Mouse (Mus musculus) kidney, postnatal 10 days (tissue): ENCODE measurements around the gene Tmem132d.
A peak's percentile ranks its signal among the peaks of the same experiment; 100 is the strongest.
"Not testable (repeated sequence)": the region's sequence is repeated elsewhere in the genome, so short reads cannot be mapped to it uniquely, and the experiment has no call there.

Experiments
- DNase-seq: peaks from one replicate; pipeline ENCODE4 v3.0.0; 2021; ENCODE audit warnings: mixed read lengths

Tmem132d gene

GRCm38 (mm10) chr5:128072616-128073015 is 360.3 kb downstream of the Tmem132d start:
- peak; percentile 12 for DNase-seq

GRCm38 (mm10) chr5:128041781-128042180 is 391.1 kb downstream of the Tmem132d start:
- no peak for DNase-seq

GRCm38 (mm10) chr5:128040036-128040435 is 392.8 kb downstream of the Tmem132d start:
- no peak for DNase-seq

GRCm38 (mm10) chr5:128027076-128027475 is 405.8 kb downstream of the Tmem132d start:
- DNase-seq: no peak

- DNase-seq: no peak
Measured at GRCm38 (mm10) chr5:128004666-128005065, 428.2 kb downstream of the Tmem132d start.

- DNase-seq: no peak
Measured at GRCm38 (mm10) chr5:127996526-127997245, 436.2 kb downstream of the Tmem132d start.

- DNase-seq: no peak
Measured at GRCm38 (mm10) chr5:127993460-127993859, 439.4 kb downstream of the Tmem132d start.

GRCm38 (mm10) chr5:127990826-127991225 is 442.1 kb downstream of the Tmem132d start:
- no peak for DNase-seq

GRCm38 (mm10) chr5:127980003-127980358 is 452.9 kb downstream of the Tmem132d start:
- DNase-seq: not testable (repeated sequence)

- no peak for DNase-seq
Measured at GRCm38 (mm10) chr5:127979329-127980002, 453.4 kb downstream of the Tmem132d start.

- peak; percentile 19 for DNase-seq
Measured at GRCm38 (mm10) chr5:127976661-127977060, 456.2 kb downstream of the Tmem132d start.

- no peak for DNase-seq
Measured at GRCm38 (mm10) chr5:127965700-127966099, 467.2 kb downstream of the Tmem132d start.

GRCm38 (mm10) chr5:127962656-127963055 is 470.2 kb downstream of the Tmem132d start:
- no peak for DNase-seq

- no peak for DNase-seq
Measured at GRCm38 (mm10) chr5:127956511-127957097, 476.3 kb downstream of the Tmem132d start.

- no peak for DNase-seq
Measured at GRCm38 (mm10) chr5:127954231-127954790, 478.6 kb downstream of the Tmem132d start.

GRCm38 (mm10) chr5:127952800-127953199 is 480.1 kb downstream of the Tmem132d start:
- DNase-seq: peak; percentile 6

GRCm38 (mm10) chr5:127950574-127950973 is 482.3 kb downstream of the Tmem132d start:
- peak; percentile 18 for DNase-seq

GRCm38 (mm10) chr5:127947275-127947674 is 485.6 kb downstream of the Tmem132d start:
- DNase-seq: peak; percentile 39

GRCm38 (mm10) chr5:127942171-127942570 is 490.7 kb downstream of the Tmem132d start:
- DNase-seq: not testable (repeated sequence)

GRCm38 (mm10) chr5:127937914-127938313 is 495.0 kb downstream of the Tmem132d start:
- no peak for DNase-seq

GRCm38 (mm10) chr5:127929687-127930086 is 503.2 kb downstream of the Tmem132d start:
- DNase-seq: no peak

GRCm38 (mm10) chr5:127926686-127927085 is 506.2 kb downstream of the Tmem132d start:
- DNase-seq: no peak

GRCm38 (mm10) chr5:127924106-127924505 is 508.8 kb downstream of the Tmem132d start:
- DNase-seq: no peak

- DNase-seq: no peak
Measured at GRCm38 (mm10) chr5:127919171-127919570, 513.7 kb downstream of the Tmem132d start.
